Mouse (Mus musculus): ENCODE results near the gene Olfr1377. TPM values are rescaled to one million over a fixed set of nuclear protein-coding genes. Genes with fewer than 3 reads are reported as not detected.

Gene Olfr1377
- not detected in 2 replicates for polyA plus RNA-seq (2012; rRNA removed)

GRCm38 (mm10) chr11:50981667-50982066, at the start of gene Olfr1377:
TSS of gene Olfr1377 (plus strand) at chr11:50981967.

GRCm38 (mm10) chr11:50943506-50943905, 38.3 kb upstream of the Olfr1377 start, which contains the start of gene 4933414I15Rik:
TSS of gene 4933414I15Rik (minus strand) at chr11:50943765.

GRCm38 (mm10) chr11:50953665-50954064, 28.1 kb upstream of the Olfr1377 start, which contains the start of gene Prop1:
TSS of gene Prop1 (minus strand) at chr11:50953765.

GRCm38 (mm10) chr11:50966230-50966629, 15.5 kb upstream of the Olfr1377 start, which contains the start of gene Olfr1378:
TSS of gene Olfr1378 (plus strand) at chr11:50966530.

GRCm38 (mm10) chr11:51003296-51003695, 21.5 kb downstream of the Olfr1377 start, which contains the start of gene Olfr51:
TSS of gene Olfr51 (plus strand) at chr11:51003596.

GRCm38 (mm10) chr11:51013936-51014335, 32.2 kb downstream of the Olfr1377 start, which contains the start of gene Olfr54:
TSS of gene Olfr54 (plus strand) at chr11:51014236.

Other genes with a start within 250 kb of the Olfr1377 start
- 0.28 and 0.52 TPM in 2 replicates for gene Zfp354c, start 154.2 kb upstream of the Olfr1377 start, polyA plus RNA-seq (2012; rRNA removed)
- gene Zfp879, start 140.4 kb upstream of the Olfr1377 start, polyA plus RNA-seq (2012; rRNA removed), result 0.03 TPM in 1 of 2 replicates, not detected in the other
- gene Grm6, start 131.3 kb upstream of the Olfr1377 start, polyA plus RNA-seq (2012; rRNA removed), result 0.04 TPM in 1 of 2 replicates, not detected in the other
- 0.04 TPM in 1 of 2 replicates, not detected in the other for gene Zfp454, start 94.3 kb upstream of the Olfr1377 start, polyA plus RNA-seq (2012; rRNA removed)
- gene Zfp2, start 65.8 kb upstream of the Olfr1377 start, polyA plus RNA-seq (2012; rRNA removed), result 0.09 TPM in 2 replicates
- not detected in 2 replicates for gene Zfp354b, start 50.3 kb upstream of the Olfr1377 start, polyA plus RNA-seq (2012; rRNA removed)
- not detected in 2 replicates for gene 4933414I15Rik, start 38.2 kb upstream of the Olfr1377 start, polyA plus RNA-seq (2012; rRNA removed)
- gene Prop1, start 28.2 kb upstream of the Olfr1377 start, polyA plus RNA-seq (2012; rRNA removed), result 0.16 TPM in 1 of 2 replicates, not detected in the other
- gene Olfr1378, start 15.4 kb upstream of the Olfr1377 start, polyA plus RNA-seq (2012; rRNA removed), result not detected in 2 replicates
- gene Olfr51, start 21.6 kb downstream of the Olfr1377 start, polyA plus RNA-seq (2012; rRNA removed), result not detected in 2 replicates
- not detected in 2 replicates for gene Olfr54, start 32.3 kb downstream of the Olfr1377 start, polyA plus RNA-seq (2012; rRNA removed)
- not detected in 2 replicates for gene Olfr1375, start 66.1 kb downstream of the Olfr1377 start, polyA plus RNA-seq (2012; rRNA removed)
- 0.05 and 0.56 TPM in 2 replicates for gene Zfp354a, start 77.3 kb downstream of the Olfr1377 start, polyA plus RNA-seq (2012; rRNA removed)
- not detected in 2 replicates for gene Gm12569, start 238.5 kb downstream of the Olfr1377 start, polyA plus RNA-seq (2012; rRNA removed)

All from stomach, adult 2 months (tissue).